Mouse (Mus musculus) macrophage (primary cell): ENCODE data around the gene Snx4. TPM values are rescaled to one million over a fixed set of nuclear protein-coding genes. Genes with fewer than 3 reads are reported as not detected.

Experiments used
- H3K27ac ChIP-seq: fragments of 350-480 bp; formaldehyde crosslinking; 2 replicates; pipeline ENCODE4 v1.9.0; 2021
- H3K36me3 ChIP-seq: fragments of 350-480 bp; formaldehyde crosslinking; 2 replicates; pipeline ENCODE4 v1.9.0; 2021; ENCODE audit errors: inconsistent target
- H3K4me3 ChIP-seq: fragments of 350-480 bp; formaldehyde crosslinking; 2 replicates; pipeline ENCODE4 v1.9.0; 2021; ENCODE audit errors: inconsistent target
- H3K79me2 ChIP-seq: fragments of 350-480 bp; formaldehyde crosslinking; 2 replicates; pipeline ENCODE4 v1.9.0; 2021; ENCODE audit errors: inconsistent target
- WGBS: methylation state at CpG from one replicate; pipeline ENCODE4 v1.1.7; 2026; ENCODE audit warnings: inconsistent platforms; ENCODE audit not compliant: missing documents; 5-methylcytosine and 5-hydroxymethylcytosine counted together
- polyA plus RNA-seq: library from polyadenylated mRNA; stranded (reverse); fragments of 250-400 nt; gene quantifications from 3 replicates; pipeline ENCODE4 v1.2.4, GENCODE M21; 2018; ENCODE audit warnings: inconsistent platforms

Gene Snx4
- polyA plus RNA-seq, 1 experiment from 2014 or later: 85.8 TPM

GRCm38 (mm10) chr16:33297493-33297892, 46.3 kb downstream of the Snx4 start:
- H3K27ac ChIP-seq: no peak overlapping the region
- H3K79me2 ChIP-seq: no peaks in the 10 kb centered on the region
- no peak overlapping the region for H3K4me3 ChIP-seq
- WGBS: 100% methylated on average over 1 of the region's 1 CpGs
- peaks cover 80% of the 10 kb centered on the region for H3K36me3 ChIP-seq

- H3K36me3 ChIP-seq: peaks cover 11% of the 10 kb centered on the region; the same call in 1 of the 2 replicates
- 10% methylated on average over 4 of the region's 4 CpGs for WGBS
- no peak overlapping the region for H3K4me3 ChIP-seq
- no peak overlapping the region for H3K27ac ChIP-seq
- H3K79me2 ChIP-seq: no peaks in the 10 kb centered on the region
These were observed 55.4 kb downstream of the Snx4 start for GRCm38 (mm10) chr16:33306633-33307070.

- H3K4me3 ChIP-seq: no peak overlapping the region
- H3K36me3 ChIP-seq: peaks cover 11% of the 10 kb centered on the region; the same call in 1 of the 2 replicates
- no peak overlapping the region for H3K27ac ChIP-seq
- no peaks in the 10 kb centered on the region for H3K79me2 ChIP-seq
- WGBS: 84% methylated on average over 7 of the region's 7 CpGs
These were observed 56.5 kb downstream of the Snx4 start for GRCm38 (mm10) chr16:33307761-33308160.

- 100% methylated on average over 3 of the region's 3 CpGs for WGBS
- Histone ChIP-seq H3K36me3 (peaks cover 9% of the 10 kb centered on the region; the same call in 1 of the 2 replicates), H3K79me2 (no peaks in the 10 kb centered on the region), H3K27ac (no peak overlapping the region), H3K4me3 (no peak overlapping the region)
These were observed 57.8 kb downstream of the Snx4 start for GRCm38 (mm10) chr16:33309066-33309465.

- Histone ChIP-seq H3K79me2 (no peaks in the 10 kb centered on the region), H3K36me3 (no peaks in the 10 kb centered on the region), H3K4me3 (no peak overlapping the region), H3K27ac (no peak overlapping the region)
- WGBS: 93% methylated on average over 4 of the region's 4 CpGs
These were observed 64.4 kb downstream of the Snx4 start for GRCm38 (mm10) chr16:33315611-33316010.

- Histone ChIP-seq H3K36me3 (no peaks in the 10 kb centered on the region), H3K27ac (no peak overlapping the region), H3K4me3 (no peak overlapping the region), H3K79me2 (no peaks in the 10 kb centered on the region)
- 72% methylated on average over 3 of the region's 3 CpGs for WGBS
These were observed 66.4 kb downstream of the Snx4 start for GRCm38 (mm10) chr16:33317646-33318045.

GRCm38 (mm10) chr16:33318059-33318458, 66.8 kb downstream of the Snx4 start:
- H3K27ac ChIP-seq: no peak overlapping the region
- no peak overlapping the region for H3K4me3 ChIP-seq
- H3K79me2 ChIP-seq: no peaks in the 10 kb centered on the region
- 81% methylated on average over 6 of the region's 7 CpGs for WGBS
- H3K36me3 ChIP-seq: no peaks in the 10 kb centered on the region

GRCm38 (mm10) chr16:33325704-33326455, 74.6 kb downstream of the Snx4 start:
- Histone ChIP-seq H3K4me3 (no peak overlapping the region), H3K36me3 (no peaks in the 10 kb centered on the region), H3K27ac (no peak overlapping the region), H3K79me2 (no peaks in the 10 kb centered on the region)
- WGBS: 87% methylated on average over 12 of the region's 12 CpGs

GRCm38 (mm10) chr16:33326589-33326988, 75.3 kb downstream of the Snx4 start:
- H3K4me3 ChIP-seq: no peak overlapping the region

GRCm38 (mm10) chr16:33327101-33327500, 75.9 kb downstream of the Snx4 start:
- Histone ChIP-seq H3K36me3 (no peaks in the 10 kb centered on the region), H3K4me3 (no peak overlapping the region), H3K27ac (no peak overlapping the region), H3K79me2 (no peaks in the 10 kb centered on the region)
- WGBS: 93% methylated on average over 9 of the region's 9 CpGs

More at GRCm38 (mm10) chr16:33326589-33326988, 75.3 kb downstream of the Snx4 start:
- 92% methylated on average over 9 of the region's 9 CpGs for whole genome bisulfite sequencing
- H3K36me3 ChIP-seq: no peaks in the 10 kb centered on the region
- no peaks in the 10 kb centered on the region for H3K79me2 ChIP-seq
- H3K27ac ChIP-seq: no peak overlapping the region

GRCm38 (mm10) chr16:33333015-33333414, 81.8 kb downstream of the Snx4 start:
- 88% methylated on average over 14 of the region's 14 CpGs for WGBS
- Histone ChIP-seq H3K79me2 (no peaks in the 10 kb centered on the region), H3K36me3 (no peaks in the 10 kb centered on the region), H3K4me3 (no peak overlapping the region), H3K27ac (no peak overlapping the region)

GRCm38 (mm10) chr16:33337177-33337576, 85.9 kb downstream of the Snx4 start:
- Histone ChIP-seq H3K79me2 (no peaks in the 10 kb centered on the region), H3K4me3 (no peak overlapping the region), H3K36me3 (no peaks in the 10 kb centered on the region), H3K27ac (no peak overlapping the region)
- WGBS: 8% methylated on average over 8 of the region's 8 CpGs

- Histone ChIP-seq H3K36me3 (no peaks in the 10 kb centered on the region), H3K79me2 (no peaks in the 10 kb centered on the region), H3K4me3 (no peak overlapping the region), H3K27ac (no peak overlapping the region)
- 80% methylated on average over 10 of the region's 10 CpGs for WGBS
These were observed 86.4 kb downstream of the Snx4 start for GRCm38 (mm10) chr16:33337681-33338080.

- no peaks in the 10 kb centered on the region for H3K79me2 ChIP-seq
- 91% methylated on average over 4 of the region's 4 CpGs for WGBS
- H3K27ac ChIP-seq: no peak overlapping the region
- H3K4me3 ChIP-seq: no peak overlapping the region
- H3K36me3 ChIP-seq: no peaks in the 10 kb centered on the region
These were observed 87.2 kb downstream of the Snx4 start for GRCm38 (mm10) chr16:33338492-33338891.

GRCm38 (mm10) chr16:33339476-33339875, 88.2 kb downstream of the Snx4 start:
- Histone ChIP-seq H3K4me3 (no peak overlapping the region), H3K27ac (no peak overlapping the region), H3K79me2 (no peaks in the 10 kb centered on the region), H3K36me3 (no peaks in the 10 kb centered on the region)
- WGBS: 82% methylated on average over 2 of the region's 2 CpGs
